Mouse (Mus musculus) MN1 (cell line): Measurements from ENCODE around the gene Capn5.

Experiments used
- DNase-seq: peaks from one replicate; pipeline ENCODE4 v3.0.0-alpha.2; 2016; ENCODE audit warnings: low spot score

Capn5 gene

DNA sequence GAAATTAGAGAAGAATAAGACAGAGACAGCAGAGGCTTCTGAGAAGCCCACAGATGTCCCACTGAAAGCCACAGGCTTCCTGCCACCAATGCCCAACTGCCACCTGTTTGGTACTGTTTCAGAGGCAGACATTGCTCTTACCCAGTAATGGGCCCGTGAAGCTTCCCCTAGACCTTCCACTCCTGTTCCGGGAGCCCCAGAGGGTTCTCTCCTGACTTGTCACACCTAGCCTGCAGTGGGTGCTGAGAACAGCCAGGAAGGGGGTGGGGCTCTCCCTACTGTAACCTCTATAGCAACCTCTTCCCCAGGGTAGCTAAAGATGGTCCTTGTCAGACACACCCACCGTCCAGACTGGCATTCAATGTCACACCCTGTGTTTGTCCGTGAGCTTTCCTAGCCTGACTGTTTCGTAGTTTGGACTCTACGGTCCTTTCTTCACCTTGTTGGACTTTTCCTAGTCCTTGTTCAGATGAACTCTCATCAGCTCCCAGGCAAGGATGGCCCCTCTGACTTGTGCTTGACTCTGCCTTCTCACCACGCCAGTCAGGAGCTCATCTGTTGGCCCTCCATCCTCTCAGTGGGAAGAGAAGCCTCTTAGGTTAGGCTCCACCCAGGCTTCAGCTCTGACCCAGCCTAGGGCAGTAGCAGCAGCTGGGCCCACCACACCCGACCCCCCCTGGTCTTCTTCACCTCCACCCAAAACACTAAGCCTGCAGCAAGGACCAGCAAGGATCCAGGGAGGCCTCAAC lies 1.6 kb downstream of the Capn5 start:
- DNase-seq: no peak

GRCm38 (mm10) chr7:98174883-98175755 lies 3.0 kb downstream of the Capn5 start:
- no peak for DNase-seq

DNA sequence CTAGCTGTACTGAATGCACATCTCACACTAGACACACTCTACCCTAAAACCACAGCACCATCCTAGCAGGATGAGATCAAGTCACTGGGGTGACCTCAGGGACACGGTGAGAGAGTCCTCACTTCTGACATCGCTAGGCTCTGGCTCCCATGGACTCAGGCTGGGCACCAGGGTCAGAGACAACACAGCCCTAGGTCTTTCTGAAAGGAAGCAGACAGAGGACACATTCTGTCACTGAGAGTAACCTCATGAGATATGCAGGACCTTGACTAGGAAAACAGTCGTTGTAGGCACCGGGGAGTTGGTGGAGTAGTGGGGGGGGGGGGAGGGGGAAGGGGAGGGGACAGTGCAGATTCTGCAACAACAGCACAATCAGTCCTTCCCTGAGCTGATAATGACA lies 4.7 kb downstream of the Capn5 start:
- DNase-seq: no peak

- DNase-seq: no peak
Observed at GRCm38 (mm10) chr7:98172661-98173060, 5.4 kb downstream of the Capn5 start.

DNA sequence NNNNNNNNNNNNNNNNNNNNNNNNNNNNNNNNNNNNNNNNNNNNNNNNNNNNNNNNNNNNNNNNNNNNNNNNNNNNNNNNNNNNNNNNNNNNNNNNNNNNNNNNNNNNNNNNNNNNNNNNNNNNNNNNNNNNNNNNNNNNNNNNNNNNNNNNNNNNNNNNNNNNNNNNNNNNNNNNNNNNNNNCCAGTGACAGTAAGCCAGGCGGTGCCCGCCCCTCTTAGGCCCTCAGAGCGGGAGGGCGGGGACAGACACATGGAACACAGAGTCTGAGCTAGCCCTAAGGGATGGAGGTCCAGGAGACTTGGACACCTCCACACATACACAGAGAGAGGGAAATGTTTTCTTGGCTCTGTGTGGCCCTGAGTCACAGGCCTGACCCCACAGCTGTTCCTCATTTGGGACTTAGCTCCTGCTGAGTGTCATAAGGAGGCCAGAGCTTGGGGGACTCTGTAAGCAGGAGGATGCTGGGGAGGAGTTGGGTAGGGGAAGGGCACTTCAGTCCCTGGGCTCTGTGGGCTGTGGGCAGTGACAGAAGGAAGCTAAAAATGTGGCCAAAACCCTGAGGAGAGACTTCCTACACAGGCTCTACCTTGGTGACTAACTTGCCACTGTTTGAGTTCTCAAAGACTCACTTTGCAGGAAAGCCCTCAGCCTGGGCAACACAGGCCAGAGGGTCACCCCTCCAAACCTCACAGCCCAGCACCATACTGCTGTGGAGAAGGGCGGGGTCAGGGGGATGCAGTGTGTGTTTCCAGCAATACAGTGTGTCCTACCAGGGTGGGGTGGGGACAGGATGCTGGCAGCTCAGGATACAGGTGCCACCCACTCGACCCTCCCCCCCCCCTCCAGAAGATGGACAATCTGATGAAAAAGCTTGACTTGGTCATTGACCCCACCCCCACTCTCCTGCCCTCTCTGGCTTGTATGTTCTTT lies 6.7 kb downstream of the Capn5 start:
- peak; percentile 85 for DNase-seq

- DNase-seq: peak; percentile 85
Observed at GRCm38 (mm10) chr7:98164999-98165528, 13.0 kb downstream of the Capn5 start.

DNA sequence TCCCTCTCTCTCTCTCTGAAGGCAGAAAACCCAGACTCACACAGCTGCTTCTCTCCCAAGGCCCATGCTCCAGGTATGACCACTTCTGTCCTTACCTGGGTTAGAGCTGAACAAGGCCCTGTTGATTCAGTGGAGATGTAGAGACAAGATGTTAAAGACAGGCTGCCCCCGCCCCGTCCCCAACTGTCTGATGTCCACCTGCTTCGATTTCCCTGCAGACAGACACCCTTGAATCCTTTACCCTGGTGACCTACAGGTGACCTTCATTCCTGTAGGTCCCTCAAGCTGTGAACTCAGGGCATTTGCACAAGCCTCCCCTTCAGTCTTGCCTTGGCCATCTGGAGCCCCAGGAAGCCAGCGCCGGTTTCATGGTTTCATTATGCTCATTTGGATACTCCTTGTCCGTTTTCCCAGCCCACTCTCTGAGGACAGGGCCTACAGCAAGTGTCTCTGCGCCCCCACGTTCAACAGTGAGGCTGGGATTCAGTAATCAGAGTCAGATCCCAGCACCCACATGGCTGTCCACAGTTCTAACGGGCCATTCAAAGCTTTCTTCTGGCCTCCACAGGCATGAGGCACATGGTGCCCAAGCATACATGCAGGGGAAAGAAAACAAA lies 13.6 kb downstream of the Capn5 start:
- DNase-seq: no peak

DNA sequence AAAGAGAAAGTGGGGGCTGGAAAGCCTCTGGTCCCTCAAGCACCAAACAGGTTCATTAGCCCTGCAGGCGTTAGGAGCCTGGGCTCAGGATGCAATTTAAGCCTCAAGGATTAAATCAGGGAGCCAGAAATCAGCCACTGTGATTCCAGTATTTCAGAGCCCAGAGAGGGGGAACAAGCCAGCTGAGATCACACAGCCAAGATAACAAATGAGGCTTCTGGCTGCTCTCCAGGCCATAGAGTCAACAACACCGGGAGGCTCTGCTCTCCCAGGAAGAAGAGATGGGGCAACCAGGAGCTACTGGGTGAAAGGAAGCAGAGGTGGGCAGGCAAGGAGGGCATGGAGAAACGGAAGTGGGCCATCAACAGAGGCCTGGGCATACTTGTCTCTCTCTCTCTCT lies 14.4 kb downstream of the Capn5 start:
- peak; percentile 71 for DNase-seq

GRCm38 (mm10) chr7:98162239-98162638 lies 15.8 kb downstream of the Capn5 start:
- no peak for DNase-seq

DNA sequence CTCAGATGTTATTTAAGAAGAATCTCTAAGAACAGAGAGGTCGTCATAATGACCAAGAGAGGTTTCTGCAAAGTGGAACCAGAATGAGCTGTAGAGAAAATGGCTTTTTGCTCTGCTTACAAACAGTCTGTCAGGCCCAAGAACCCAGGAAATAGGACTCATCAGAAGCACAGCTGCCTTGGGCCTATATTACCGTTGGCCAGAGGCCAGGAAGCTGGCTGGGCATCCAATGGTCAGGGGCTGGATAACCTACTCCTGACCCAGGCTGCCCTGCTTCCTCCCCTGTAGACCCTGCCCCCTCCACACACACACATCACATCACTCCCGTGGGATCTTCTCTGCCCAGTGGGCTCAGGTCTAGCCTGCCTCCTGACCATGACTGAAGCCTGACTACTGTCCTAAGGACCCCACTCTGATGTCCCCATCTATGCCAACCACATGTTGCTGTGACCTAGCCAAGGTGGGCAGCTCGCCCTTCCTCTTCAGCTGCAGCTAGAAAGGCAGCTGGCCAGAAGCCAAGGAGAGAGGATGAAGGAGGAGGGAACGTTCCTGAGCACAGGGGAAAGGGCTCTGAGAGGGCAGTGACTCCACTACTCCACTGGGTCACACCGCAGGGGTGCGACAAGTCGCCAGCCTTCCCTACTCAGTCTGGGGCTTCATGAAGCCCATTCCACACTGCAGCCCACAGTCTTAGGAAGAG lies 17.9 kb downstream of the Capn5 start:
- DNase-seq: peak; percentile 59

DNA sequence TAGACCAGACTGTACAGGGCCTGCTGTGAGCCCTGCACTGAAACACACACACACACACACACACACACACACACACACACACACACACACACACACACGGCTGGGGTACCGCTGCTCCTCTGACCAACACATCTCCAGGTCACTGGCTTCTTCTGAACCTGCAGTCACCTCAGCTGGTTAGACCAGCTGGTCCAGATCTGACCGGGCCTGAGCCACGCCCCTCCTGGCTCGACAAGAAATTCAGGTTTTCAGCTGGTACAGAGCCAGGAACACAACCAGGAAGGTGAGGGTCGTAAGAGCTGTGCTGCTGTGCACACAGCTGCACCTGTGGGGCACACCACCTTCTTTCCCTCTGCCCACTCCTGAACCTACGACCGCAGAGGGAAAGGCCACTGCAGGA lies 19.6 kb downstream of the Capn5 start:
- DNase-seq: no peak

DNA sequence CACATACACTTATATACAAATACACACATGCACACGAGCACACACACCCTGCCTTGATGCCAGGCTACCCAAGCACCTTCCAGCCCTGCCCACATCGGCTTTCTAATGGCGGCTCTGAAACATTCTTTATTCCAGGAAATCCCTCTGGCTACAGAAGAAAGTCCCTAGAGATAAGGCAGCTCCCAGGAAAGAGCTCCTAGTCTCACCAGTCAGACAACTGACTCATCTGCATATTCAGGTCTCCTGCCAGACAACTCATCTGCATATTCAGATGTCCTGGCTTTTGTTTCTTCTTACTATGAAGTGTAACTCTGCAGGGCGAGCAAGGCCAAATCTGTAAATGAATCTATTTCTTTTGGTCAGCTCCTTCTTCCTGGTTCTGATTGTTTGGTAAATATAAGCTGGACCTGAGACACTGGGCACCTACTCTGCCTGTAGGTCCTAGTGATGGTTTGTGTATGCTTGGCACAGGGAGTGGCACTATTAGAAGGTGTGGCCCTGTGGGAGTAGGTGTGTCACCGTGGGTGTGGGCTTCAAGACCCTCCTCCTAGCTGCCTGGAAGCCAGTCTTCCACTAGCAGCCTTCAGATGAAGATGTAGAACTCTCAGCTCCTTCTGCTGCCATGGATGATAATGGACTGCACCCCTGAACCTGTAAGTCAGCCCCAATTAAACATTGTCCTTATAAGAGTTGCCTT lies 20.3 kb downstream of the Capn5 start:
- no peak for DNase-seq

- peak; percentile 80 for DNase-seq
Observed at GRCm38 (mm10) chr7:98156280-98156665, 21.8 kb downstream of the Capn5 start.

- DNase-seq: peak; percentile 91
Observed at GRCm38 (mm10) chr7:98155546-98156279, 22.4 kb downstream of the Capn5 start.

GRCm38 (mm10) chr7:98153892-98154291 lies 24.2 kb downstream of the Capn5 start:
- no peak for DNase-seq

- no peak for DNase-seq
Observed at GRCm38 (mm10) chr7:98153345-98153744, 24.7 kb downstream of the Capn5 start.

GRCm38 (mm10) chr7:98152400-98152799 lies 25.7 kb downstream of the Capn5 start:
- DNase-seq: peak; percentile 55

GRCm38 (mm10) chr7:98150525-98150924 lies 27.5 kb downstream of the Capn5 start:
- DNase-seq: no peak

DNA sequence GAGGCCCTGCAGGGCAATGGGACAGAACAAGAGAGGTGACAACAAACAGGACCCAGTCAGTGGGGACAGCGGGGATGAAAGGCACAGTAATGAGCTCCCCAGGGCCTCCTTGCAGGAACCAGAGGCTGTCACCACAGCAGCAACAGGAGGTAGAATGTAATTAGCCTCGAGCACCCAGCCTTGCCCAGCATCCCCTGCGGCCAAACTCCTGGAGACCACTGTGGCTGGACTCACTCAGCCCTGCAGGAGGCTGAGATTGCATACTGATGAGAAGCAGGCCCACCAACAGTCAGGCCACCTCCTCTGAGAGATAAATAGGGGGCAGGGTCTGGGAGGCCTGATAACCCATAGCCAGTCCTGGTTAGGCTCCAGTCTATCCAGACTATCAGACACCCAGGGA lies 28.3 kb downstream of the Capn5 start:
- peak; percentile 65 for DNase-seq
